Mouse (Mus musculus) neural tube, embryonic 12.5 days (tissue): Measurements from ENCODE around the gene Tmem132b. TPM values are rescaled to one million over a fixed set of nuclear protein-coding genes. Genes with fewer than 3 reads are reported as not detected.

Source experiments
- ATAC-seq: fragments of 200-750 bp; cut with Nextera tagmentation; 2 replicates; pipeline ENCODE4 v1.8.0; 2017; ENCODE audit warnings: low read depth, mild to moderate bottlenecking, moderate TSS enrichment, moderate library complexity; ENCODE audit not compliant: low FRiP score
- H3K27ac ChIP-seq: fragments of 300-500 bp; sonication (generic); 2 replicates; pipeline ENCODE4 v1.5.1; 2016
- H3K27me3 ChIP-seq: fragments of 300-500 bp; sonication (generic); replicated peaks from 2 replicates; pipeline ENCODE4 v1.6.1; 2016; ENCODE audit warnings: mild to moderate bottlenecking
- H3K36me3 ChIP-seq: fragments of 300-500 bp; sonication (generic); 2 replicates; pipeline ENCODE4 v1.6.1; 2016; ENCODE audit warnings: mild to moderate bottlenecking
- H3K4me1 ChIP-seq: fragments of 300-500 bp; sonication (generic); 2 replicates; pipeline ENCODE4 v1.6.1; 2016
- H3K4me2 ChIP-seq: fragments of 300-500 bp; sonication (generic); replicated peaks from 2 replicates; pipeline ENCODE4 v1.6.1; 2016; ENCODE audit warnings: mild to moderate bottlenecking
- H3K4me3 ChIP-seq: fragments of 300-500 bp; sonication (generic); 2 replicates; pipeline ENCODE4 v1.5.1; 2016
- H3K9ac ChIP-seq: fragments of 300-500 bp; sonication (generic); 2 replicates; pipeline ENCODE4 v1.6.1; 2016; ENCODE audit warnings: mild to moderate bottlenecking
- H3K9me3 ChIP-seq: fragments of 300-500 bp; sonication (generic); 2 replicates; pipeline ENCODE4 v1.6.1; 2016; ENCODE audit warnings: mild to moderate bottlenecking
- WGBS: fragments of 180-500 bp; shearing (Covaris S2); methylation state at CpG from one replicate; pipeline ENCODE4 v1.1.7; 2016; 5-methylcytosine and 5-hydroxymethylcytosine counted together
- polyA plus RNA-seq: library from polyadenylated mRNA; unstranded; fragments of >200 nt; fragmentation: Nextera tagmentation; extraction: Ambion mirVana; gene quantifications from 2 replicates; pipeline ENCODE4 v1.2.1, GENCODE M21; 2016

The Tmem132b gene
- polyA plus RNA-seq, 1 experiment from 2014 or later: 3.1 TPM

GRCm38 (mm10) chr5:125549750-125550489 is 18.3 kb downstream of the Tmem132b start:
- WGBS: 24% methylated on average over 11 of the region's 11 CpGs
- Histone ChIP-seq H3K9me3 (no peaks in the 10 kb centered on the region), H3K36me3 (no peaks in the 10 kb centered on the region), H3K4me3 (no peak overlapping the region), H3K9ac (no peak overlapping the region), H3K4me2 (peak overlapping the region; percentile 24; the same call in 1 of the 2 replicates), H3K27me3 (0 out of 2 replicates have a peak, but pooled peaks cover 3% of the 10 kb centered on the region), H3K27ac (no peak overlapping the region), H3K4me1 (peaks cover 5% of the 10 kb centered on the region; the same call in 1 of the 2 replicates)
- ATAC-seq: peak; percentile 48; the same call in 1 of the 2 replicates

GRCm38 (mm10) chr5:125555732-125556131 is 24.2 kb downstream of the Tmem132b start:
- H3K4me1 ChIP-seq: no peaks in the 10 kb centered on the region
- H3K4me2 ChIP-seq: no peak overlapping the region
- H3K27ac ChIP-seq: no peak overlapping the region
- H3K27me3 ChIP-seq: no peaks in the 10 kb centered on the region
- no peaks in the 10 kb centered on the region for H3K36me3 ChIP-seq
- no peaks in the 10 kb centered on the region for H3K9me3 ChIP-seq
- ATAC-seq: no peak
- WGBS: 70% methylated on average over 5 of the region's 5 CpGs
- H3K9ac ChIP-seq: no peak overlapping the region
- no peak overlapping the region for H3K4me3 ChIP-seq

- 0 out of 2 replicates have a peak overlapping the region, but pooled peaks have one; percentile 8 for H3K27ac ChIP-seq
- 0 out of 2 replicates have a peak, but pooled peaks have one; percentile 37 for ATAC-seq
- no peaks in the 10 kb centered on the region for H3K36me3 ChIP-seq
- H3K4me2 ChIP-seq: no peak overlapping the region
- H3K4me1 ChIP-seq: peaks cover 4% of the 10 kb centered on the region; the same call in 1 of the 2 replicates
- H3K9ac ChIP-seq: no peak overlapping the region
- 0 out of 2 replicates have a peak, but pooled peaks cover 7% of the 10 kb centered on the region for H3K9me3 ChIP-seq
- WGBS: 16% methylated on average over 6 of the region's 6 CpGs
- H3K4me3 ChIP-seq: no peak overlapping the region
- H3K27me3 ChIP-seq: no peaks in the 10 kb centered on the region
Measured at GRCm38 (mm10) chr5:125563492-125563891, 31.9 kb downstream of the Tmem132b start.

GRCm38 (mm10) chr5:125565725-125566124 is 34.2 kb downstream of the Tmem132b start:
- H3K27ac ChIP-seq: no peak overlapping the region
- no peak overlapping the region for H3K9ac ChIP-seq
- WGBS: 57% methylated on average over 11 of the region's 11 CpGs
- no peak overlapping the region for H3K4me3 ChIP-seq
- 0 out of 2 replicates have a peak, but pooled peaks cover 7% of the 10 kb centered on the region for H3K9me3 ChIP-seq
- H3K27me3 ChIP-seq: no peaks in the 10 kb centered on the region
- no peak for ATAC-seq
- H3K36me3 ChIP-seq: no peaks in the 10 kb centered on the region
- H3K4me1 ChIP-seq: peaks cover 4% of the 10 kb centered on the region; the same call in 1 of the 2 replicates
- no peak overlapping the region for H3K4me2 ChIP-seq

DNA sequence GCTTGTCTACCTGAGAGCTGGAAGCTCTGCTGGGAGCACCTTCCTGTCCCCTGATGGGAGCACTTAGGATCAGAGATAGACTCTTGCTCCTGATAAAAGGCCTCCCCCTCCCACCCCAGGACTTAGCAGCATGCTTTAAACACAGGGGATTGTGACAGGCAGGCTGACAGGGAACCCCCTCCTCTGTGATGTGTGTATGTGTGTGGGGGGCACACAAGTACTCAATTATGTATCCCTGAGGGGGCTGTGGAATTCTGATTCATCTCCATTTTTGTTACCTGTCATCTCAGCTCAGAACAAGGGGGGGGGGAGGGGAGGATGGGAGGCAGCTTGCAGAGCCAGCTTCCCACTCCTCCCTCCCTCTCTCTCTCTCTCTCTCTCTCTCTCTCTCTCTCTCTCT is 36.9 kb downstream of the Tmem132b start:
- H3K9me3 ChIP-seq: no peaks in the 10 kb centered on the region
- H3K36me3 ChIP-seq: no peaks in the 10 kb centered on the region
- H3K9ac ChIP-seq: no peak overlapping the region
- no peak overlapping the region for H3K4me2 ChIP-seq
- no peak overlapping the region for H3K27ac ChIP-seq
- H3K27me3 ChIP-seq: no peaks in the 10 kb centered on the region
- peaks cover 1% of the 10 kb centered on the region; the same call in 1 of the 2 replicates for H3K4me1 ChIP-seq
- no peak for ATAC-seq
- H3K4me3 ChIP-seq: no peak overlapping the region

DNA sequence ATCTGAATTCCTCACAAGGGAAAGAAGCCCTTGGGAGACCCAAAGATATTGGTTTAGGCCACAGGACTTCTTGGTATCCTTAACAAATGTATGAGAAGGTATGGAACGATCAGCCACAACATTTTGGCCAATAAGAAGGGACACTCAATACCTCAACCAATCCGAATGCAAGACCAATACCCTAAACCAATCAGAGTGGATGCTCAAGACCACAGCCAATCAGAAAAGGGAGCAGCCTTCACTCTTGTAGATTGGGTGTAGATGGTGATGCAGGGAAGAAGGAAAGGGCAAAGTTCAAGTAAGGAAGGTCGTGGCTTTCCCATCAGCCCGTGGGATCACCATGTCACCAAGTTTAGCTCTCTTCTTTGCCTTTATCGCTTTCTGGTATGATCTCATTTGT is 40.4 kb downstream of the Tmem132b start:
- H3K36me3 ChIP-seq: no peaks in the 10 kb centered on the region
- no peak for ATAC-seq
- no peak overlapping the region for H3K4me2 ChIP-seq
- H3K27ac ChIP-seq: no peak overlapping the region
- H3K4me1 ChIP-seq: peaks cover 13% of the 10 kb centered on the region
- 92% methylated on average over 5 of the region's 5 CpGs for WGBS
- H3K9me3 ChIP-seq: no peaks in the 10 kb centered on the region
- H3K9ac ChIP-seq: no peak overlapping the region
- H3K4me3 ChIP-seq: no peak overlapping the region
- no peaks in the 10 kb centered on the region for H3K27me3 ChIP-seq

- 5% methylated on average over 8 of the region's 8 CpGs for WGBS
- no peak; the same call in 1 of the 2 replicates for ATAC-seq
- H3K36me3 ChIP-seq: no peaks in the 10 kb centered on the region
- no peak overlapping the region for H3K9ac ChIP-seq
- H3K4me3 ChIP-seq: no peak overlapping the region
- no peaks in the 10 kb centered on the region for H3K9me3 ChIP-seq
- H3K4me2 ChIP-seq: no peak overlapping the region; the same call in 1 of the 2 replicates
- peaks cover 13% of the 10 kb centered on the region for H3K4me1 ChIP-seq
- H3K27me3 ChIP-seq: no peaks in the 10 kb centered on the region
- no peak overlapping the region for H3K27ac ChIP-seq
Measured at GRCm38 (mm10) chr5:125574886-125575285, 43.3 kb downstream of the Tmem132b start.

DNA sequence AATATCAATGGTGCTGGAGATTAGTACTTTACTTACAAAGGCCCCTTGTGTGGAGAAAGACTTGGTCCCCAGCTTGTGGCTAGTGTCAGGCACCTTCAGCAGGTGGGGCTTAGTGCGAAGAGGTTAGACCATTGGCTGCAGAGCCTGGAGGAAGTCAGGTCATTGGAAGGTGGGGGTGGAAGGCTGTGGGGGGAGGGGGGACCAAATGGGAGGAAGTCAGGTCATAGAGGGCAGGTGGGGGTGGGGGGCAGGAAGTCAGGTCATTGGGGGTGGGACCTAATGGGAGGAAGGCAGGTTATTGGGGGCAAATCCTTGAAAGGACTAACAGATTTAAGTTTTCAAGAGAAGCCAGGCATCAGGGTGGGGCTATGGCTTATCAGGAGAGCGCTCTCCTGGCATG is 44.3 kb downstream of the Tmem132b start:
- H3K9me3 ChIP-seq: no peaks in the 10 kb centered on the region
- no peak overlapping the region for H3K4me3 ChIP-seq
- 87% methylated on average over 2 of the region's 2 CpGs for WGBS

GRCm38 (mm10) chr5:125578661-125579060 is 47.1 kb downstream of the Tmem132b start:
- no peaks in the 10 kb centered on the region for H3K36me3 ChIP-seq
- H3K9ac ChIP-seq: no peak overlapping the region
- ATAC-seq: no peak
- H3K27me3 ChIP-seq: no peaks in the 10 kb centered on the region
- H3K9me3 ChIP-seq: no peaks in the 10 kb centered on the region
- peaks cover 13% of the 10 kb centered on the region for H3K4me1 ChIP-seq
- WGBS: 87% methylated on average over 13 of the region's 13 CpGs
- no peak overlapping the region for H3K4me2 ChIP-seq
- H3K4me3 ChIP-seq: no peak overlapping the region
- H3K27ac ChIP-seq: no peak overlapping the region

More for the DNA sequence above, 44.3 kb downstream of the Tmem132b start:
- Histone ChIP-seq H3K27ac (no peak overlapping the region), H3K36me3 (no peaks in the 10 kb centered on the region), H3K27me3 (no peaks in the 10 kb centered on the region), H3K9ac (no peak overlapping the region), H3K4me1 (peaks cover 13% of the 10 kb centered on the region), H3K4me2 (no peak overlapping the region)
- ATAC-seq: no peak

GRCm38 (mm10) chr5:125579153-125579552 is 47.6 kb downstream of the Tmem132b start:
- Histone ChIP-seq H3K4me2 (no peak overlapping the region), H3K27ac (no peak overlapping the region), H3K27me3 (no peaks in the 10 kb centered on the region), H3K4me3 (no peak overlapping the region), H3K9ac (no peak overlapping the region), H3K36me3 (no peaks in the 10 kb centered on the region), H3K4me1 (peaks cover 15% of the 10 kb centered on the region), H3K9me3 (no peaks in the 10 kb centered on the region)
- 50% methylated on average over 4 of the region's 4 CpGs for WGBS
- no peak for ATAC-seq

- H3K9ac ChIP-seq: no peak overlapping the region
- no peaks in the 10 kb centered on the region for H3K9me3 ChIP-seq
- no peak overlapping the region for H3K4me2 ChIP-seq
- H3K27ac ChIP-seq: no peak overlapping the region
- H3K4me3 ChIP-seq: no peak overlapping the region
- H3K27me3 ChIP-seq: no peaks in the 10 kb centered on the region
- H3K4me1 ChIP-seq: 0 out of 2 replicates have a peak, but pooled peaks cover 2% of the 10 kb centered on the region
- no peak for ATAC-seq
- WGBS: 78% methylated on average over 2 of the region's 2 CpGs
- no peaks in the 10 kb centered on the region for H3K36me3 ChIP-seq
Measured at GRCm38 (mm10) chr5:125583298-125583697, 51.7 kb downstream of the Tmem132b start.

DNA sequence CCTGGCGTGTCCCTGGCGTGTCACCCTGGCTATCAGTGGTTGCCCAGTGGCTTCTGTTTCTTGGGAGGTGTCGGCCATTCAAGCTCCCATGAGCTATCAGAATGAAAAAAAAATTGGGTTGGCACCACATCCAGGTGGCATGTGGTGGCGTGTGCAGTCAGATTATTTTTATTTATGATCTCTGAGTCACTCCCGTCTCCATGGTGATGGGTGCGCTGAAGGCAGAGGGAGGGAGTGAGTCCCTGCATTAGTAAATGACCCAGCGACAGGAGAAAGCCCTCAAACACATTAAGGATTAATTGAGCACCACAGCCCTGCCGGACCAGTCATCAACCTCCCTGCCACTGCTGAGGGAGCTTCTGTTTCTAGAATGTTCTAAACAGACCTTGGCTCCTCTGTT is 52.3 kb downstream of the Tmem132b start:
- ATAC-seq: no peak
- H3K27me3 ChIP-seq: no peaks in the 10 kb centered on the region
- H3K9me3 ChIP-seq: no peaks in the 10 kb centered on the region
- H3K36me3 ChIP-seq: no peaks in the 10 kb centered on the region
- no peak overlapping the region for H3K4me3 ChIP-seq
- 52% methylated on average over 8 of the region's 8 CpGs for WGBS
- H3K4me1 ChIP-seq: 0 out of 2 replicates have a peak, but pooled peaks cover 2% of the 10 kb centered on the region
- no peak overlapping the region for H3K27ac ChIP-seq
- H3K4me2 ChIP-seq: no peak overlapping the region
- no peak overlapping the region for H3K9ac ChIP-seq
